9 mouse cellular contexts compared by ENCODE assay signal in the genomic region with DNA sequence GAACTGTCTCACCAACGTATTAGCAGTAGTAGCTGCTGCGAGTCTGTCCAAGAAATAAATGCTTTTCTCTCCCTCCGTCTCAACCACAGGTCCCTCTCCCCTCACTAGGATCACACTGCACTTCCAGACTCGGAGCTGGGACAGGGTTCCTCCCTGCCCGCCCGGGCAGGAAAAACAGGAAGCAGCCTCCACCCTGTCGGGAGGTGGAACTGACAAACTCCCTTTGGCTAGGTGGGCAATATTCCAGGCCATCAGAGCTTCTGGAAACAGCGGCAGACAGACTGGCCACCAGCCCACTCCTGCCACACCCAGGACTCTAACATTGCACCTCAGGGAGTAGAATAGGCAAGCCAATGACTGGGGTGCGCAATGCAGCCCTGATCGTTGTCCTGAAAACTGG. TPM values are rescaled to one million over a fixed set of nuclear protein-coding genes. Genes with fewer than 3 reads are reported as not detected.
A peak's percentile ranks its signal among the peaks of the same experiment; 100 is the strongest.
DNase-seq lines count a peak whose midpoint lies in the region; ATAC-seq and TF ChIP-seq lines count a peak whose summit lies in the region.
"Had no signal": no experiment of that assay in that cellular context is flagged by ENCODE, and none has a peak within 500 bp of the region (broad histone marks: within the 10 kb centered on the region; RNA-seq: fewer than 3 reads in every experiment).

No protein-coding gene starts in this region.

- H3K4me3 ChIP-seq in limb, embryonic 14.5 days (replicated peaks; ENCODE audit: low read length) = no peak overlapping the region
- no peak overlapping the region for H3K4me3 ChIP-seq in forebrain, embryonic 13.5 days
- H3K4me3 ChIP-seq: midbrain, embryonic 12.5 days had no signal

- H3K4me2 ChIP-seq in limb, embryonic 14.5 days (replicated peaks; ENCODE audit: low read depth, low read length, severe bottlenecking) = no peak overlapping the region
- H3K4me2 ChIP-seq in forebrain, embryonic 13.5 days = no peak overlapping the region
- H3K4me2 ChIP-seq: midbrain, embryonic 12.5 days had no signal

- no peaks in the 10 kb centered on the region for H3K27me3 ChIP-seq in limb, embryonic 14.5 days (ENCODE audit: control insufficient read depth, insufficient read depth, low read length)
- H3K27me3 ChIP-seq in forebrain, embryonic 13.5 days = no peaks in the 10 kb centered on the region
- H3K27me3 ChIP-seq: midbrain, embryonic 12.5 days had no signal

- no peak overlapping the region for H3K9ac ChIP-seq in limb, embryonic 14.5 days (ENCODE audit: low read depth, low read length, severe bottlenecking)
- no peak overlapping the region for H3K9ac ChIP-seq in forebrain, embryonic 13.5 days
- H3K9ac ChIP-seq: midbrain, embryonic 12.5 days had no signal

- no peak for TF ChIP-seq POLR2A in limb, embryonic 14.5 days (IDR thresholded peaks at IDR 0.05; ENCODE audit: borderline replicate concordance, extremely low read depth, insufficient read depth, insufficient read length)

- H3K36me3 ChIP-seq in limb, embryonic 14.5 days (ENCODE audit: control insufficient read depth, insufficient read depth, low read length) = no peaks in the 10 kb centered on the region
- H3K36me3 ChIP-seq in forebrain, embryonic 13.5 days (ENCODE audit: poor library complexity, severe bottlenecking) = no peaks in the 10 kb centered on the region
- H3K36me3 ChIP-seq: midbrain, embryonic 12.5 days had no signal

- ATAC-seq in limb, embryonic 14.5 days (ENCODE audit: low FRiP score, low read depth) = no peak
- ATAC-seq in granulocyte monocyte progenitor cell, adult 5-6 weeks (replicated peaks; ENCODE audit: poor library complexity, severe bottlenecking) = no peak
- ATAC-seq in forebrain, embryonic 13.5 days = no peak

- DNase-seq in ovary, adult 18-20 months (ENCODE audit: low spot score) = peak; percentile 45
- DNase-seq in ovary, postnatal 10 days (ENCODE audit: low spot score) = no peak
- DNase-seq in heart, adult 9 months (ENCODE audit: low spot score in 2 of 2) = peak; percentile 89
- DNase-seq in limb, embryonic 14.5 days (ENCODE audit: low spot score) = no peak
- peak; percentile 39 to 66 for DNase-seq in urinary bladder, postnatal 4 days (ENCODE audit: low spot score in 2 of 2)
- DNase-seq in frontal cortex, postnatal 25 days (ENCODE audit: low spot score in 2 of 2) = no peak

- peaks cover 3% of the 10 kb centered on the region; the same call in 1 of the 2 replicates for H3K4me1 ChIP-seq in limb, embryonic 14.5 days (ENCODE audit: control insufficient read depth, insufficient read depth, low read length)
- no peaks in the 10 kb centered on the region for H3K4me1 ChIP-seq in forebrain, embryonic 13.5 days
- H3K4me1 ChIP-seq: midbrain, embryonic 12.5 days had no signal

- 59% methylated on average over 10 of the region's 10 CpGs for WGBS in limb, embryonic 14.5 days
- WGBS in forebrain, embryonic 13.5 days = 86% methylated on average over 10 of the region's 10 CpGs

- H3K27ac ChIP-seq in limb, embryonic 14.5 days (replicated peaks; ENCODE audit: low read depth, low read length) = peak overlapping the region; percentile 29; the same call in 1 of the 2 replicates
- no peak overlapping the region for H3K27ac ChIP-seq in forebrain, embryonic 13.5 days
- H3K27ac ChIP-seq: midbrain, embryonic 12.5 days had no signal

- no peaks in the 10 kb centered on the region for H3K9me3 ChIP-seq in limb, embryonic 14.5 days (ENCODE audit: control insufficient read depth, low read length)
- H3K9me3 ChIP-seq in forebrain, embryonic 13.5 days (replicated peaks) = no peaks in the 10 kb centered on the region
- H3K9me3 ChIP-seq: midbrain, embryonic 12.5 days had no signal

RNA-seq across cellular contexts. Expression of a gene that starts 11.5 kb away (rescaled TPM):
- polyA plus RNA-seq in limb, embryonic 14.5 days (2012; rRNA removed) = 45.9 and 56.9 TPM in 2 replicates
- 47.0 and 49.1 TPM in 2 replicates for polyA plus RNA-seq in limb, embryonic 14.5 days (2014; fragmentation: Nextera tagmentation; extraction: Ambion mirVana)
- 21.2 and 21.4 TPM in 2 replicates for total RNA-seq in granulocyte monocyte progenitor cell, adult 5-6 weeks (2014; fragmentation: Nextera tagmentation)
- 8.7 and 11.4 TPM in 2 replicates for total RNA-seq in granulocyte monocyte progenitor cell, adult 5-6 weeks (2017)
- polyA plus RNA-seq in forebrain, embryonic 13.5 days (2015; fragmentation: Nextera tagmentation; extraction: Ambion mirVana) = 32.3 and 38.1 TPM in 2 replicates

RNA-seq across cellular contexts. Expression of a gene that starts 29.9 kb away (rescaled TPM):
- polyA plus RNA-seq in limb, embryonic 14.5 days (2012; rRNA removed) = not detected in 2 replicates
- not detected in 2 replicates for polyA plus RNA-seq in limb, embryonic 14.5 days (2014; fragmentation: Nextera tagmentation; extraction: Ambion mirVana)
- total RNA-seq in granulocyte monocyte progenitor cell, adult 5-6 weeks (2014; fragmentation: Nextera tagmentation) = not detected in 2 replicates
- total RNA-seq in granulocyte monocyte progenitor cell, adult 5-6 weeks (2017) = not detected in 2 replicates
- polyA plus RNA-seq in forebrain, embryonic 13.5 days (2015; fragmentation: Nextera tagmentation; extraction: Ambion mirVana) = not detected in 2 replicates
- polyA plus RNA-seq: midbrain, embryonic 12.5 days had no signal

RNA-seq across cellular contexts. Expression of a gene that starts 39.4 kb away (rescaled TPM):
- 1.7 and 2.1 TPM in 2 replicates for polyA plus RNA-seq in limb, embryonic 14.5 days (2012; rRNA removed)
- 1.8 and 2.3 TPM in 2 replicates for polyA plus RNA-seq in limb, embryonic 14.5 days (2014; fragmentation: Nextera tagmentation; extraction: Ambion mirVana)
- 2.3 and 3.9 TPM in 2 replicates for total RNA-seq in granulocyte monocyte progenitor cell, adult 5-6 weeks (2014; fragmentation: Nextera tagmentation)
- 1.4 TPM in 1 of 2 replicates, not detected in the other for total RNA-seq in granulocyte monocyte progenitor cell, adult 5-6 weeks (2017)
- 1.3 and 2.1 TPM in 2 replicates for polyA plus RNA-seq in forebrain, embryonic 13.5 days (2015; fragmentation: Nextera tagmentation; extraction: Ambion mirVana)

Comparison
In these comparisons a context has a peak if more than half of its experiments do, and no peak if none do; other contexts are left out.
1. DNase-seq: peak in ovary, adult 18-20 months (single experiment), heart, adult 9 months (2 of 2) and urinary bladder, postnatal 4 days (2 of 2); none in ovary, postnatal 10 days (single experiment), limb, embryonic 14.5 days (single experiment) and frontal cortex, postnatal 25 days (0 of 2).